Mouse (Mus musculus): ENCODE measurements around the gene Dnajc6. TPM values are rescaled to one million over a fixed set of nuclear protein-coding genes. Genes with fewer than 3 reads are reported as not detected.

The Dnajc6 gene
- total and polyA plus RNA-seq, 3 experiments: 0.29 to 0.41 (median 0.35) TPM

DNA sequence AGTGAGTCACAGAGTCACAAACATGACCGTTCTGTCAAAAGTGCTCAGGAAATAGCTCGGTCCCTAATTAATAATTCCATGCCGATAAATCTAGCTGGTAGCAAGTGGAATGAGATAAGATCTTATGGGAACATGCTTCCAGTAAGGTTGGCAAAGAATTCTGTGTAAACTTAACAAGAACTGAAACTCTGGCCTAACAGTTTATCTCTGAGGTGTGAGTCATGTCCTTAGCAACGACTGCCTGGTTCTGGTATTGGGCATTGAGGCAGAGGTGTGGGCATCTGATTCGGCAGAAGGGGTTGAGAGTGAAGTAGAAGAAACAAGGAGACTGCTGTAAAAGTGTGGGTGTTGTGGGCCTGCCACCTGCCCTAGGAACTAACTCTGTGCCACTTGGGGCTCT is 173.4 kb downstream of the Dnajc6 start:
- 55% methylated on average over 5 of the region's 5 CpGs for WGBS
- no peaks in the 10 kb centered on the region for H3K27me3 ChIP-seq (ENCODE audit: control insufficient read depth, insufficient read depth, low read length)
- no peak for DNase-seq
- H3K27ac ChIP-seq: no peak overlapping the region
- H3K36me3 ChIP-seq (ENCODE audit: control insufficient read depth, insufficient read depth, low read length): no peaks in the 10 kb centered on the region
- no peaks in the 10 kb centered on the region for H3K4me1 ChIP-seq (ENCODE audit: control insufficient read depth, insufficient read depth, low read length)
- no peak overlapping the region for H3K9ac ChIP-seq (ENCODE audit: low read depth, low read length)
- TF ChIP-seq POLR2A (IDR thresholded peaks at IDR 0.05; ENCODE audit: insufficient read depth, low read depth, low read length): no peak
- no peak for TF ChIP-seq CTCF (IDR thresholded peaks at IDR 0.05)
- TF ChIP-seq EP300 (IDR thresholded peaks at IDR 0.05; ENCODE audit: insufficient read depth, low read depth, low read length): no peak
- no peaks in the 10 kb centered on the region for H3K79me2 ChIP-seq (replicated peaks; ENCODE audit: control insufficient read depth, insufficient read depth, low read length)
- no peak overlapping the region for H3K4me3 ChIP-seq
- intact Hi-C loops (cut with DNase I): no loop called here

DNA sequence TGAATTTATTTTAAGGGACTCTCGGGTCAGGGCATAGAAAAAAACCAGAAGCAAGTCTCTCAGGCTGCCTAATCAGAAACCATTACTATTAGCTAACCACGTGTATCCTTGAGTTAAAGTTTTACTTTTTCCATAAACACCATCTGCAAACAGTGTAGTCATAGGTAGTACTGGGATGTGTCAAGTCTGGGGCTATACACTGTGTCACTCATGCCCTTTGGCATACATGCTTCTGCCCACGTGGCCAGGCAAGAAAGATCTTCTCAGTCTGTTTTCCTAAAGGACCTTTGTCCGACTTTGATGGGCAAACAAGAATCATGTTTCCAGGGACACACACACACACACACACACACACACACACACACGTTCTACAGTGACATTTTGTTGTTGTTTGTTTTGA is 178.3 kb downstream of the Dnajc6 start:
- intact Hi-C loops (cut with DNase I): loop anchor here (5.0 kb wide), 1 partner anchor 43 kb away; the partner anchor contains the start of gene Lepr
- H3K79me2 ChIP-seq (replicated peaks; ENCODE audit: control insufficient read depth, insufficient read depth, low read length): no peaks in the 10 kb centered on the region
- no peak overlapping the region for H3K9ac ChIP-seq (ENCODE audit: low read depth, low read length)
- 73% methylated on average over 5 of the region's 5 CpGs for WGBS
- H3K36me3 ChIP-seq (ENCODE audit: control insufficient read depth, insufficient read depth, low read length): no peaks in the 10 kb centered on the region
- H3K4me1 ChIP-seq (ENCODE audit: control insufficient read depth, insufficient read depth, low read length): peaks cover 3% of the 10 kb centered on the region; the same call in 1 of the 2 replicates
- DNase-seq: no peak
- H3K27me3 ChIP-seq (ENCODE audit: control insufficient read depth, insufficient read depth, low read length): no peaks in the 10 kb centered on the region
- TF ChIP-seq EP300 (IDR thresholded peaks at IDR 0.05; ENCODE audit: insufficient read depth, low read depth, low read length) (no peak), POLR2A (IDR thresholded peaks at IDR 0.05; ENCODE audit: insufficient read depth, low read depth, low read length) (no peak), CTCF (IDR thresholded peaks at IDR 0.05) (no peak)
- no peak overlapping the region for H3K27ac ChIP-seq
- H3K4me3 ChIP-seq: no peak overlapping the region

DNA sequence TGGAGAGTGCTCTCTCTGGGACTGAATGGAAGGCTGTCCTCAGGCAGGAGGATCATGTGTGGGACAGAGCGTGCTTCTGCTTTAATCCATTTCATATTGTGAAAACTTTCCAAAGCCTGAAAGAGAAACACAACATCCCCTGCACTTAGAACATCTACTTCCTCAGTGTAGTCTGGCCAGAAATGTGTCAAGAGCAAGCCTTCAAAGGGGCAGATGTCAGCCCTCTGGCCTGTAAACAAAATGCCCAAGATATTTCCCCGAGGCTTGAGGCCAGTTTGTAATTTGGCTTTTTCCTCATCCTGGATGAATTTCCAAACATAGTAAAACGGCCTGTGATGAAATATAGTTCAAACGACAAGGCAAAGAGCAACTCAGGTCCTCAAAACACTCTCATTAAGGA is 179.3 kb downstream of the Dnajc6 start:
- TF ChIP-seq CTCF (IDR thresholded peaks at IDR 0.05): no peak
- no peak for TF ChIP-seq POLR2A (IDR thresholded peaks at IDR 0.05; ENCODE audit: insufficient read depth, low read depth, low read length)
- no peak for TF ChIP-seq EP300 (IDR thresholded peaks at IDR 0.05; ENCODE audit: insufficient read depth, low read depth, low read length)
- H3K4me1 ChIP-seq (ENCODE audit: control insufficient read depth, insufficient read depth, low read length): peaks cover 3% of the 10 kb centered on the region; the same call in 1 of the 2 replicates
- peak in 1 of 2 experiments; percentile 55 for DNase-seq
- WGBS: 37% methylated on average over 4 of the region's 4 CpGs
- H3K9ac ChIP-seq (ENCODE audit: low read depth, low read length): no peak overlapping the region
- no peaks in the 10 kb centered on the region for H3K79me2 ChIP-seq (replicated peaks; ENCODE audit: control insufficient read depth, insufficient read depth, low read length)
- peak overlapping the region; percentile 31 for H3K27ac ChIP-seq
- intact Hi-C loops (cut with DNase I): loop anchor here (5.0 kb wide), 1 partner anchor 42 kb away; the partner anchor contains the start of gene Lepr
- H3K36me3 ChIP-seq (ENCODE audit: control insufficient read depth, insufficient read depth, low read length): no peaks in the 10 kb centered on the region
- no peak overlapping the region for H3K4me3 ChIP-seq
- H3K27me3 ChIP-seq (ENCODE audit: control insufficient read depth, insufficient read depth, low read length): no peaks in the 10 kb centered on the region

DNA sequence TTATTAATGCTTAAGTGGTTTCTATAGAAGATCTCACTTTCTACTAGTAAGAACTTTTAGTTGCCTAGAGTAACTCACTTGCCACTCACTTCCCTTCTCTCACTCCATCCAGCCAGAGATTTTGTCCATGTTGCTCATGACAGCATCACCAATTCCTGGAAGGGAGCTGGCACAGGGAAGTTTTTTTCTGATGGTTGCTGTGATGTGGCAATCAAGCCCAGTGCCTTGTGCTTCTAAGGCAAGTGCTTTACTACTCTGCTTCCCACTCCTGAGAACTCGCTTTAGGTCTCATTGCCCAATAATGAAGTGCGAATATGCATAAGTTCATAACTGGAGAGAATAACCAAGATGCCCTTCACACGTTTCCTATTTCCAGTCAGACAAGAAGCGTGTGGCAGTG is 186.2 kb downstream of the Dnajc6 start:
- TF ChIP-seq CTCF (IDR thresholded peaks at IDR 0.05): no peak
- TF ChIP-seq EP300 (IDR thresholded peaks at IDR 0.05; ENCODE audit: insufficient read depth, low read depth, low read length): no peak
- no peak for TF ChIP-seq POLR2A (IDR thresholded peaks at IDR 0.05; ENCODE audit: insufficient read depth, low read depth, low read length)
- WGBS: 85% methylated on average over 4 of the region's 4 CpGs
- Histone ChIP-seq H3K27me3 (ENCODE audit: control insufficient read depth, insufficient read depth, low read length) (no peaks in the 10 kb centered on the region), H3K4me1 (ENCODE audit: control insufficient read depth, insufficient read depth, low read length) (peaks cover 2% of the 10 kb centered on the region), H3K79me2 (replicated peaks; ENCODE audit: control insufficient read depth, insufficient read depth, low read length) (no peaks in the 10 kb centered on the region), H3K27ac (no peak overlapping the region), H3K36me3 (ENCODE audit: control insufficient read depth, insufficient read depth, low read length) (no peaks in the 10 kb centered on the region), H3K4me3 (no peak overlapping the region), H3K9ac (ENCODE audit: low read depth, low read length) (no peak overlapping the region)
- intact Hi-C loops (cut with DNase I): no loop called here
- no peak for DNase-seq

DNA sequence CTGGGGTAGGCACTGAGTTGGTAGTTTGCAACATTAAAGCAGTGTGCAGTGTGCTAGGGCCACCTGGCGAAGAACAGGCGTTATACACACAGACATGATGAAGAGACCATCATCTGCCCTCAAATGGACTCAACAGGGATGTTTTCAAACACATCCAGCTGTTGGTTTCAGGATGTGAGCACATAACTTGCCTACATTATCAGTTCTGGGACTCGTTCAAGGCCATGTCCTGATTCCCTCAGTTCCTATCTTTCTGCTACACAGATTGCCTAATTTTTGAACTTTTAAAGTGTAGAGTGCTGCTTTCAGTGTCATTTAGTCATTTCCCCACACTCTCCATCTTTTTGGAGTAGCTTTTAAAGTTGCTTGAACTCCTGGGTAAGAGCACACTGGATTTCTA is 186.6 kb downstream of the Dnajc6 start:
- Histone ChIP-seq H3K4me1 (ENCODE audit: control insufficient read depth, insufficient read depth, low read length) (peaks cover 2% of the 10 kb centered on the region), H3K27me3 (ENCODE audit: control insufficient read depth, insufficient read depth, low read length) (no peaks in the 10 kb centered on the region), H3K27ac (no peak overlapping the region), H3K9ac (ENCODE audit: low read depth, low read length) (no peak overlapping the region), H3K36me3 (ENCODE audit: control insufficient read depth, insufficient read depth, low read length) (no peaks in the 10 kb centered on the region), H3K4me3 (no peak overlapping the region), H3K79me2 (replicated peaks; ENCODE audit: control insufficient read depth, insufficient read depth, low read length) (no peaks in the 10 kb centered on the region)
- peak in 1 of 2 experiments; percentile 13 for DNase-seq
- TF ChIP-seq CTCF (IDR thresholded peaks at IDR 0.05) (peak; percentile 14; the same call in 1 of the 2 replicates), EP300 (IDR thresholded peaks at IDR 0.05; ENCODE audit: insufficient read depth, low read depth, low read length) (no peak)
- intact Hi-C loops (cut with DNase I): no loop called here
- whole genome bisulfite sequencing: 51% methylated on average over 3 of the region's 3 CpGs

DNA sequence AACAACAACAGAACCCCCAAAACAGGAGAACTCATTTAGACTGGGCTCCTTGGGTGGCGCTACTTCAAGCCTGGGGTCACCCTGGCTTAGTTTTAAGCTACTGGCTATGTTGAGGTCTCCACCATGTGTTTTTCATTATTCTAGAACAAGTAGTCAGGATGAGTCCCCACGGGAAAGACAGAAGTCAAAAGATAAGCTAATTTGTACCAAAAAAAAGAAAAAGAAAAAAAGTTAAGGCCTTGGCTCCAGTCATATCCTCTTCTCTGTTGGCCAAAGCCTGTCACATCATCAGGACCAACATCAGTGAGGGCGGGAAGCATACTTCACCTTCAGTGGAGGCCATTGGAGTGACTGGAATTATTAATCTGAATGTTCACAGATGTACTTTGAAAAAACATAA is 188.4 kb downstream of the Dnajc6 start:
- Histone ChIP-seq H3K79me2 (replicated peaks; ENCODE audit: control insufficient read depth, insufficient read depth, low read length) (no peaks in the 10 kb centered on the region), H3K4me3 (no peak overlapping the region), H3K9ac (ENCODE audit: low read depth, low read length) (no peak overlapping the region), H3K27ac (no peak overlapping the region), H3K36me3 (ENCODE audit: control insufficient read depth, insufficient read depth, low read length) (peaks cover 4% of the 10 kb centered on the region), H3K4me1 (ENCODE audit: control insufficient read depth, insufficient read depth, low read length) (peaks cover 4% of the 10 kb centered on the region), H3K27me3 (ENCODE audit: control insufficient read depth, insufficient read depth, low read length) (no peaks in the 10 kb centered on the region)
- no peak for DNase-seq
- 59% methylated on average over 3 of the region's 3 CpGs for WGBS
- intact Hi-C loops (cut with DNase I): loop anchor here (5.0 kb wide), 2 partner anchors 33 to 37 kb away; no protein-coding TSS in a partner anchor
- TF ChIP-seq EP300 (IDR thresholded peaks at IDR 0.05; ENCODE audit: insufficient read depth, low read depth, low read length) (no peak), POLR2A (IDR thresholded peaks at IDR 0.05; ENCODE audit: insufficient read depth, low read depth, low read length) (no peak), CTCF (IDR thresholded peaks at IDR 0.05) (no peak)
